Mouse (Mus musculus) c-Kit-positive CD71-positive TER-119-negative erythroid progenitor cells, embryonic 14.5 days (primary cell): Measurements from ENCODE around the gene Ap5z1.

Source experiments
- DNase-seq: peaks from one replicate; pipeline ENCODE4 v3.0.0-alpha.2; 2013; ENCODE audit warnings: low read depth

Ap5z1 gene

DNA sequence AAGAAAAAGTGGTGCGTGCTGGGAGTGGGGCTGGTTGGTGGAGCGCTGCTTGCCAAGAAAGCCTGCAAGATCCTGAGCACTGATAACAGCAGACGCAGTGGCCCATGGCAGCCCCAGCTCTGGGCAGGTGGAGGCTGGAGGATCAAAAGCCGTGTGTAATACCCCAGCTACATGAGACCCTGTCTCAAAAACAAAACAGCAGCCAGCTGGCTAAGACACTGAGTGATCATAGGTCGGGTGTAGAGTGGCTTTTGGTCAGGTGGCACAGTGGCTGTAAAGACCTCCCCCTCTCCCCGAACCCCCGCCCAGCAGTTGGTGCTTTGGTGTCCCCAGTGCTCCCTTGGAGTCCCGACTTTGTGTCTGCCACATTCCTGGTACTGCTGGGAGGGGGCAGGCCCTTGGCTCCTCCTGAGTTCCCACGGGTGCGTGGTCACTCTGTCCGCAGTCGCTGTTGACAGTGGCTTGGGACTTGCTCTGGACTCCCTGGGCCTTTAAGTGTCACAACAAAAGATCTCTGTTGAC lies 23.8 kb upstream of the Ap5z1 start:
- no peak for DNase-seq

DNA sequence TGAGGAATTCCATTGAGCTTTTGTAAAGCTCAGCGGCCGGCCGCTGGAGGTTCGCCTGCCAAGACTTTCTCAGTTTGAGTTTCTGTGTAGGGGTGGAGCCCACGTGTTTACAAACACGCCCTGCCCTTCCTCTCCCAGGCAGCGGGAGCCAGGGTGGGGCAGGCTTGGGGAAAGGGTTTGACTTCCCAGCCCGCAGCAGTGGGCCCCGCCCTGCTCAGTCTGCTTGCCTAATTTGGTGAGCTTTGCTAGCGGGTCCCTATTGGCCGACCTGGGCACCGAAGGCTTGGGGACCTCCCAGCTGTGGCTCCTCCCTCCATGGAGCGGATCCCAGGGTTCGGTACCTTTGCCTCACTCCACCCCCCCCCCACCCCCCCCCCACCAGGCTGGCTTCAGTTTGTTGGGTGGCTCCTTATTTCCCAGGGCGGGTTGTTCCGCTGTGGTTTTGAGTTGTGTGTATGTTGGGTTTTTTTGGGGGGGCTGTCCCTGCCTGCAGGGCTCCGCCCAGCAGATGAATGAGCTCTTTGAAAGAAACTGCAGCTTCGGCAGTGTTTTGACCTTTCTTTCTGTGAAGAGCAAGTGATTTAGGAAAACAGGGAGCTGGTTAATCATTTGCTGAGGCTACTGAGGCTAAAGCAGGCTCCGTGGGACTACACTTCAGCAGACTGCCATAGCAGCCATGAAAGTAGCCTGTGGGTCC lies 23.1 kb upstream of the Ap5z1 start:
- peak; percentile 92 for DNase-seq

GRCm38 (mm10) chr5:142441332-142442044 lies 22.3 kb upstream of the Ap5z1 start:
- DNase-seq: no peak

GRCm38 (mm10) chr5:142442045-142442440 lies 21.7 kb upstream of the Ap5z1 start:
- DNase-seq: no peak

DNA sequence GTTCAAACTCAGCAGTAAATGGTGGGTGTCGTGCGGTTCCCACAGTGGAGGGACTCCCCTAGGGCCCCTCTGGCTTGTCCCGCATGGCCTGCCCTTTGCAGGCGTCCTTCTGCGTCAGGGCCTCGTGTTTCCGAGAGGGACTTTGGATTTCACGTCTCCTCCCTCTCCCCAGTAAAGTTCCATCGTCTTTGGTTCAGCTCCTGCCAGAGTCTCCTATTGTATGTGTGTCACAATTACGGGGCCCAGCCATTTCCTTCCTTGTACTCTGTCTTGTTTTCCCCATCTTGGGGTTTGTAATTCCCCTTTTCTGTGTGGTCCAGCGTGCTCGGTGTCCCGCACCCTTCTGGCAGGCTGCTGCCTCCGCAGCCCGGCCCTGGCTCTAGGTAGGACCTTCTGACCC lies 20.2 kb upstream of the Ap5z1 start:
- DNase-seq: no peak

DNA sequence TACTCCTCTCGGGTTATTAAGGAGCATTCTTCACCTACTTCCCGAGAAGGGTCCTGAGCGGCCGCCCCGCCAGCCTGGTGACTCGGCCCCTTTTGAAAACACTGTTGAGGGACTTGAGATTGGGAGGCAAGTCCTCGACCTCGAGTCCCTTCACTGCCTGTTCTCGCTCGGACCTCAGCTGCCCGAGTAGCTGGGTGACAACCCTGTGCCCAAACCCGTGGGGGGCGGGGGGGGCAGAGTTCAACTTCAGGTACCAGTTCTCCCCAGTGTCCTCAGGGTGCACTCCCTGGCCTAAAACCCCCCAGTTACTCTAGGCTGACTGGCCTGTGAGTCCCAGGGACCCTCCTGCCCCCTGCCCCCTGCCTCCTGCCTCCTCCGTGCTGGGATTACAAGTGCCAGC lies 19.8 kb upstream of the Ap5z1 start:
- DNase-seq: no peak

- DNase-seq: peak; percentile 50
These were observed 18.8 kb upstream of the Ap5z1 start for GRCm38 (mm10) chr5:142444791-142445531.

DNA sequence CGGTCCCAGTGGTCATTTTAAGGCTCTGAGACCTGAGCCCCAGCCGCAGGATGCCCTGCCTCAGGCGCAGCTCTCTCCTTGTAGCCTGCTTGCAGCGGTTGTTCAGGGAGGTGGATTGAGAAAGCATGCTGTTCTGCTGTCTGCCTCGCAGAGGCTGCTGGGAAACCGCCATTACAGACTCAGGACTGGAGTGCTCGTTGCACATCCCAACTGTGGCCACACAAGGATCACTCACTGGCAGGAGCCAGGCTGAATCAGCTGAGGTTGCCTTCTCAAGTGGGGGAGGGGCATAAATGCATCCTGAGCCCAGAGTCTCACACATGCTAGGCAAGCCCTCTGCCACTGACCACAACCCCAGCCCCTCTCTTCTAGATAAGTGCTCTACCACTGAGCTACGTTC lies 18.0 kb upstream of the Ap5z1 start:
- DNase-seq: no peak

DNA sequence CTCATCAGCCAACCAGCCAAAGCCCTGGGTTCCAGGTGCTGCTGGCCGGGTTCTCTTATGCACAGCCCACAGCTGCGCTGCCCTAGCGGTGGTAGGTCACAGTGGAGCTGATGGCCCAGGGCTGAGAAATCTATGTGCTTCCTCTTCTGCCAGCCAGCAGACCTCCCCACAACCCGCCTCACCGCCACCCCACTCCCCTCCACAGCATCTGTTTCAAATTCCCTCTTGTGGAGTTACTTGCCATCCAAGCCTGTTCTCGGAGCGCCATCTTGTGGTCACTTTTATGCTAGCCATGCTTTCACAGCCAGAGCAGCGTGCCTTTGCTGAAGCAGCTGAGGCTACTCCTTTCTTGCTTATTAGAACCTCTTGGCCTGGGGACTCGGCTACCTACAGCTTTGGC lies 15.7 kb upstream of the Ap5z1 start:
- peak; percentile 84 for DNase-seq

DNA sequence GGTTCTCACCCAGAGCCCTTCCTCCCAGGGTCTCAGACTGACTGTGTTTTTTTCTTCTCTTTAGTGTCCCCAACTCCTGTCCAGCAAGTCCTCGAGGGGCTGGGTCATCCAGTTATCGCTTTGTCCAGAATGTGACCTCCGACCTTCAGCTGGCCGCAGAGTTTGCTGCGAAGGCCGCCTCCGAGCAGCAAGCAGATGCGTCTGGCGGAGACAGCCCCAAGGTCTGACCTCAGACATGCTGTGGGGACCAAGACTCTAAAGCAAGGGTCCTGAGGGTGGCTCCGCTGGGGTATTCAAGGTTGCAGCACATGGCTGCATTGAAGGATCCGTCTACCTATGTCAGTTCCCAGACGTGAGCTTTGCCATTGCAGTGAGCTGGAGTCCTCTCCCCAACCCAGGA lies 15.1 kb upstream of the Ap5z1 start:
- no peak for DNase-seq

- no peak for DNase-seq
These were observed 12.9 kb upstream of the Ap5z1 start for GRCm38 (mm10) chr5:142450846-142451245.

DNA sequence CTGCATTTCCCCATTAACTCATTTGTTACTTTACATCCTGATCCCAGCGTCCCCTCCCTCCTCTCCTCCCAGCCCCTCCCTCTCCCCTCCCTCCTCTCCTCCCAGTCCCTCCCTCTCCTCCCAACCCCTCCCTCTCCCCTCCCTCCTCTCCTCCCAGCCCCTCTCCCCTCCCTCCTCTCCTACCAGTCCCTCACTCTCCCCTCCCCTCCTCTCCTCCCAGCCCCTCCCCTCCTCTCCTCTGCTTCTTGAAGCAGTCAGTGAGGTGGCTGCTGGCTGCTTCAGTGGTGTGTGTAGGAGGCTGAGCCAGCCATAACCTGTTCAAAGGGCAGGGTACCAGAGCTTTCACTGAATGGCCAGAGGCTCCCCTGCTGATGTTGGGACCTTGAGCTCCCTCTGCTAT lies 12.0 kb upstream of the Ap5z1 start:
- DNase-seq: no peak

DNA sequence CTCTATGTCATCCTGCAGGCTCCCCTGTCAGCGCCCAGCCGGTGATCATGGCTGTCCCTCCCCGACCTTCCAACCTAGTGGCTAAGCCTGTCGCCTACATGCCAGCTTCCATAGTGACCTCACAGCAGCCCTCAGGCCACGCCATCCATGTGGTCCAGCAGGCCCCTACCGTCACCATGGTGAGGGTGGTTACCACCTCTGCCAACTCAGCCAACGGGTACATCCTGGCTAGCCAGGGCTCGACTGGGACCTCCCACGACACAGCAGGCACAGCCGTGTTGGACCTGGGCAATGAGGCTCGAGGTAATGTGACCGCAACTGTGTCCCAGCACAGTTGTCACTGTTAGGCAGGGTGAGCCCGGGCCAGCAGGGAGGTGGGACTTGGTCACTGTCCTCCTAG lies 10.0 kb upstream of the Ap5z1 start:
- no peak for DNase-seq

- no peak for DNase-seq
These were observed 7.4 kb upstream of the Ap5z1 start for GRCm38 (mm10) chr5:142456318-142456717.

DNA sequence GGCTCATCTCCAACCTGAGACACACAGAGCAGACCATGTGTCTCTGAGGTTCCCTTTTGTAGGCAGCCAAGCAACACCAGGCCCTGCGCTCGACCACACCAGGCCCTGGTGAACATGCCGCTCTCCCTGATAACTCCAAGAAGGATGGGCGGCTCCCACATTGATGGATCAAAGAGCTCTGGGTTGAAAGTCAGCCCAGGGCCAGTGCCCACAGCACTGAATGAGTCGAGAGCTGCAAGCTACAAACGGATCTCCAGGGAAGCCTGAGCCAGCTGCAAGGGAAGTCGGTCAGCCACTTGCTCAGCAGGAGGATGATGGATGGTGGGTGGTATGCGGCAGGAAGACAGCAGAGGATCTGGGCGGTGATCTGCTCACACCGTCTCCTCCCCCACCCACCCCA lies 6.4 kb upstream of the Ap5z1 start:
- DNase-seq: no peak

GRCm38 (mm10) chr5:142458791-142459557 lies 4.8 kb upstream of the Ap5z1 start:
- no peak for DNase-seq

GRCm38 (mm10) chr5:142459834-142460233 lies 3.9 kb upstream of the Ap5z1 start:
- DNase-seq: no peak

DNA sequence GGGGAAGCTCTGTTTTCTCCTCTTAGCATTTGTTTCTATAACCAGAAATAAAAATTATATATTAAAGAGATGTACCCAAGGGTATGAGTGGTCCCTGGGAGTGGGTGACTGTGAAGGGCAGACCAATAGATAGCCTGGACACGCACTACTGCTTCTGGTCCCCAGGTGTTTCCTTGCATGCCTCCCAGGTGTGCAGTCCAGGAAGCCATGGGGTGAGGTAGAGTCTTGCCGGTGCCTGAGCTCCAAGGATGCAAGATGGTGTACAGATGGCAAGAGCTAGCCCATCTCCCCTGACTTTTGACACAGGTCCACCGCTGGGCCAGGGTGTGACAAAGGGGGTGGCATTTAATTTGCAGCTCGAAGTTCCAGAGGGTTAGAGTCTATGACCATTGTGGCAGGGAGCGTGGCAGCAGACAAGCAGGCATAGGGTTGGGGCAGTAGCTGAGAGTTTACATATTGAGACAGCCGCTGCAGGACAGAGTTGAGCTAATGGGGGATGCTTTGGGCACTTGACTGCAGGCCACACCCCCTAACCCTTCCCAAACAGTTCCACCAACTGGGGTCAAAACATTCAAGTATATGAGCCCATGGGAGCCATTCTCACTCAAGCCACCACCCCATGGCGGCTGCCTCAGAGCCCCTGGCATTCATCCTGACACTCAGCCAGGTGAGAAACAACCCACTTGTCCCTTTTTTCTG lies 1.7 kb upstream of the Ap5z1 start:
- no peak for DNase-seq

DNA sequence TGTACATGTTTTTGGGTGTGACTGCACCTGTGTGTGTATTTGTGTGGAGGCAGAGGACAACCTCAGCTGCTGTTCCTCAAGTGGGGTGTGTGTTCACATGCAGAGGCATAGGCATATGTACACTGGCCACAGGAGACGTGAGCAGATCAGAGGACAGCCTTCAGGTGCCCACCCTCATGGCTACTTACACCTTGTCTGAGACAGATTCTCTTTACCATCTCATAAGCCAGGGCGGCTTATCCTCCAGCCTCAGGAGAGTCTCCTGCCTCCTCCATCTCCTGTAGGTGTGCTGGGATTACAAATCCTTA lies 1.1 kb upstream of the Ap5z1 start:
- no peak for DNase-seq

GRCm38 (mm10) chr5:142463011-142463410 lies 733 bp upstream of the Ap5z1 start:
- no peak for DNase-seq

DNA sequence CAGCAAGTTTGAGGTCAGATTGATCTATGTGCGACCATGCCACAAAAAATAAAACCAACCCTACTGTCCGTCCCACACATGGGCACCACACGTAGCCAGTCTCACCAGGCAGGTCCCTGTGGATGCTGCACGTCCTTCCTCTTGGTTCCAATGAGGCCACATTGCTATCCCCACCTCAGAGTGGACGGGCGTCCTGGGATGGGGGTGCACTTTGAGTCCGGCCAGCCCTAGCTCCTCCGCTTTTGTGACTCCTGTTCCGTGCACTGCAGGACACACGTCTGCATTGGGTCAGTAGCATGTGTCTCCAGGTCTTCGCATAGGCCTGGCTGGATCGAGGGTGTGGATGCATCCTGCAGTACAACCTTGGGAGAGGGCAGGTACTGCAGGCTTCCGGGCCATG lies 4.6 kb downstream of the Ap5z1 start:
- no peak for DNase-seq

GRCm38 (mm10) chr5:142469796-142470195 lies 6.1 kb downstream of the Ap5z1 start:
- no peak for DNase-seq
